Comparison of ENCODE assay signal across 29 mouse cellular contexts in genomic region chr11:69815155-69815554, GRCm38 (mm10). TPM values are rescaled to one million over a fixed set of nuclear protein-coding genes. Genes with fewer than 3 reads are reported as not detected.
DNase-seq lines count a peak whose midpoint lies in the region; ATAC-seq and TF ChIP-seq lines count a peak whose summit lies in the region.
"Had no signal": no experiment of that assay in that cellular context is flagged by ENCODE, and none has a peak within 500 bp of the region (broad histone marks: within the 10 kb centered on the region; RNA-seq: fewer than 3 reads in every experiment).

Gene Gm39566, minus strand, starts transcription at chr11:69815298.

- peak; percentile 11; the same call in 1 of the 2 replicates for TF ChIP-seq CTCF in kidney, postnatal 0 days (IDR thresholded peaks at IDR 0.05; ENCODE audit: low read depth)
- TF ChIP-seq CTCF in E14TG2a.4 (conservative IDR thresholded peaks at IDR 0.05; ENCODE audit: low read length) = 0 out of 2 replicates have a peak, but pooled peaks have one; percentile 15
- TF ChIP-seq CTCF in small intestine, adult 2 months (IDR thresholded peaks at IDR 0.05; ENCODE audit: extremely low read depth, insufficient read length, insufficient replicate concordance, low read depth, low read length) = peak; percentile 26; the same call in 1 of the 2 replicates

- WGBS in kidney, postnatal 0 days = 43% methylated on average over 10 of the region's 10 CpGs
- 78% methylated on average over 10 of the region's 10 CpGs for WGBS in small intestine, adult 2 months

- H3K4me3 ChIP-seq in kidney, postnatal 0 days (replicated peaks; ENCODE audit: low read depth, low read length) = no peak within 1 kb of the TSS
- no peak within 1 kb of the TSS for H3K4me3 ChIP-seq in E14TG2a.4 (replicated peaks; ENCODE audit: low read length)
- no peak within 1 kb of the TSS for H3K4me3 ChIP-seq in small intestine, adult 2 months (ENCODE audit: low read depth, low read length)
- H3K4me3 ChIP-seq: forebrain, embryonic 13.5 days; hindbrain, embryonic 10.5 days; liver, embryonic 12.5 days; lung, embryonic 15.5 days; myocyte; neural tube, embryonic 13.5 days; stomach, embryonic 15.5 days had no signal

- no peaks in the 10 kb centered on the region for H3K4me1 ChIP-seq in kidney, postnatal 0 days (replicated peaks; ENCODE audit: insufficient read depth, low read length)
- H3K4me1 ChIP-seq in E14TG2a.4 (replicated peaks; ENCODE audit: low read depth, low read length) = peaks cover 21% of the 10 kb centered on the region
- H3K4me1 ChIP-seq in small intestine, adult 2 months (ENCODE audit: control insufficient read depth, insufficient read depth, insufficient read length, low read length) = no peaks in the 10 kb centered on the region
- H3K4me1 ChIP-seq: forebrain, embryonic 13.5 days; hindbrain, embryonic 10.5 days; liver, embryonic 12.5 days; lung, embryonic 15.5 days; neural tube, embryonic 13.5 days; stomach, embryonic 15.5 days had no signal

- no peaks in the 10 kb centered on the region for H3K36me3 ChIP-seq in kidney, postnatal 0 days (ENCODE audit: insufficient read depth, low read length)
- no peaks in the 10 kb centered on the region for H3K36me3 ChIP-seq in E14TG2a.4 (ENCODE audit: insufficient read depth, low read length)
- no peaks in the 10 kb centered on the region for H3K36me3 ChIP-seq in small intestine, adult 2 months (ENCODE audit: control insufficient read depth, insufficient read depth, low read length)
- H3K36me3 ChIP-seq: hindbrain, embryonic 10.5 days; liver, embryonic 12.5 days; lung, embryonic 15.5 days; neural tube, embryonic 13.5 days; stomach, embryonic 15.5 days had no signal

- H3K9ac ChIP-seq in kidney, postnatal 0 days (ENCODE audit: low read depth, low read length) = no peak within 1 kb of the TSS
- H3K9ac ChIP-seq: forebrain, embryonic 13.5 days; liver, embryonic 12.5 days; lung, embryonic 15.5 days; neural tube, embryonic 13.5 days; stomach, embryonic 15.5 days had no signal

- no peak within 1 kb of the TSS for H3K4me2 ChIP-seq in kidney, postnatal 0 days (ENCODE audit: low read length)
- H3K4me2 ChIP-seq: forebrain, embryonic 13.5 days; heart, embryonic 11.5 days; liver, embryonic 12.5 days; lung, embryonic 15.5 days; neural tube, embryonic 13.5 days; stomach, embryonic 15.5 days had no signal

- no peaks in the 10 kb centered on the region for H3K9me3 ChIP-seq in kidney, postnatal 0 days (replicated peaks; ENCODE audit: low read length)
- H3K9me3 ChIP-seq in E14TG2a.4 (ENCODE audit: low read length) = no peaks in the 10 kb centered on the region
- H3K9me3 ChIP-seq: liver, embryonic 12.5 days; lung, embryonic 15.5 days; stomach, embryonic 15.5 days had no signal

- no peak for DNase-seq in kidney, postnatal 0 days (ENCODE audit: low spot score)
- DNase-seq in kidney, postnatal 4 days = no peak
- peak; percentile 29 for DNase-seq in retina, postnatal 1 day
- DNase-seq in retina, embryonic 14.5 days (ENCODE audit: low spot score) = no peak
- no peak for DNase-seq in urinary bladder, postnatal 4 days (ENCODE audit: low spot score in 2 of 2)
- DNase-seq: adrenal gland, postnatal 10 days; cerebellum, adult 9-10 months; gastrocnemius, postnatal 10 days; layer of hippocampus, postnatal 36 days; lung, postnatal 4 days; midbrain, embryonic 14.5 days; right cerebral cortex, adult 18-20 months; right cerebral cortex, postnatal 4 days had no signal

- no peak within 1 kb of the TSS for H3K27ac ChIP-seq in kidney, postnatal 0 days
- H3K27ac ChIP-seq in small intestine, adult 2 months (ENCODE audit: insufficient read depth, low read depth, low read length) = no peak within 1 kb of the TSS
- H3K27ac ChIP-seq: forebrain, embryonic 13.5 days; hindbrain, embryonic 10.5 days; hindbrain, postnatal 0 days; liver, embryonic 12.5 days; lung, embryonic 15.5 days; neural tube, embryonic 13.5 days; stomach, embryonic 15.5 days had no signal

- H3K27me3 ChIP-seq in kidney, postnatal 0 days (ENCODE audit: insufficient read depth, low read length) = no peaks in the 10 kb centered on the region
- H3K27me3 ChIP-seq in E14TG2a.4 (ENCODE audit: insufficient read depth, low read length) = peaks cover 61% of the 10 kb centered on the region
- H3K27me3 ChIP-seq in small intestine, adult 2 months (ENCODE audit: control insufficient read depth, insufficient read depth, low read length) = no peaks in the 10 kb centered on the region
- H3K27me3 ChIP-seq: lung, embryonic 15.5 days; neural tube, embryonic 13.5 days; stomach, embryonic 15.5 days had no signal

- TF ChIP-seq POLR2A in small intestine, adult 2 months (IDR thresholded peaks at IDR 0.05; ENCODE audit: low read depth, low read length) = no peak

- ATAC-seq in kidney, postnatal 0 days (replicated peaks; ENCODE audit: low FRiP score, low read depth) = no peak
- ATAC-seq: forebrain, embryonic 13.5 days; hindbrain, postnatal 0 days; intestine, embryonic 16.5 days; liver, embryonic 12.5 days had no signal

RNA-seq across cellular contexts. Expression of gene Gm39566, which starts in this region (rescaled TPM):
- polyA plus RNA-seq in kidney, postnatal 0 days (2015; fragmentation: Nextera tagmentation; extraction: Ambion mirVana) = not detected in 2 replicates
- polyA plus RNA-seq in small intestine, adult 2 months (2012; rRNA removed) = not detected in 2 replicates
- polyA plus RNA-seq: embryonic facial prominence, embryonic 14.5 days; forebrain, embryonic 13.5 days; heart, embryonic 11.5 days; heart, postnatal 0 days; hindbrain, embryonic 10.5 days; hindbrain, postnatal 0 days; intestine, embryonic 16.5 days; kidney, embryonic 14.5 days; limb, embryonic 11.5 days; liver, embryonic 12.5 days; lung, embryonic 15.5 days; midbrain, embryonic 14.5 days; neural tube, embryonic 13.5 days; stomach, embryonic 15.5 days had no signal
